Mouse (Mus musculus): ENCODE results near the gene Gfi1.

DNA sequence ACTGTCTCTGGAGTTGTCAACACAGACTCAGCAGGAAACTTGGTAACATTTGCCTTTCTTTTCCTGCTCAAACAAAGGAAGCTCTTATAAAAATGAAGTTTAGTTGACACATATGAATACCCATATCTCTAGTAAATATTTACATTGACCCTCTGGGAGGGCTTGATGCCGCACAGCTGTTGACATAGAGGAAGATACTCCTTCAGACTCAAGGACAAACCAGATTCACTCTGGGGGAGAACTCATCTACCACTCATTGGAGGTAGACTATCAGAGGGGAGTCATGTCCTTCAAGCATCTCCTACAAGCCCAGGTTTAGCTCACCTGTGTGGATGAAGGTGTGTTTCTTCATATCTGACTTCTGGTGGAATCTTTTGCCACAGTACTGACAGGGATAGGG lies 6.0 kb downstream of the Gfi1 start:
- no peak for TF ChIP-seq MAX (IDR thresholded peaks at IDR 0.05)
- TF ChIP-seq CTCF (IDR thresholded peaks at IDR 0.05; ENCODE audit: control insufficient read depth, insufficient read depth, insufficient read length) = no peak
- no peak for TF ChIP-seq USF1 (IDR thresholded peaks at IDR 0.05; ENCODE audit: low read depth)
- TF ChIP-seq FOSL1 (IDR thresholded peaks at IDR 0.05; ENCODE audit: insufficient read depth, low read length, poor library complexity, severe bottlenecking) = no peak
- no peak for TF ChIP-seq MYOD1 (IDR thresholded peaks at IDR 0.05; ENCODE audit: control insufficient read depth, insufficient read length, low read depth)
- no peak for TF ChIP-seq MYOG (IDR thresholded peaks at IDR 0.05; ENCODE audit: control insufficient read depth, extremely low read depth, insufficient read length)
- no peak for TF ChIP-seq CEBPB (IDR thresholded peaks at IDR 0.05; ENCODE audit: low read depth)
